Mouse (Mus musculus): ENCODE measurements around the gene Chd9. TPM values are rescaled to one million over a fixed set of nuclear protein-coding genes. Genes with fewer than 3 reads are reported as not detected.
A peak's percentile ranks its signal among the peaks of the same experiment; 100 is the strongest.
"Not testable (repeated sequence)": the region's sequence is repeated elsewhere in the genome, so short reads cannot be mapped to it uniquely, and the experiment has no call there.

Chd9 gene
- polyA plus RNA-seq, 1 experiment from 2014 or later = 101 TPM

DNA sequence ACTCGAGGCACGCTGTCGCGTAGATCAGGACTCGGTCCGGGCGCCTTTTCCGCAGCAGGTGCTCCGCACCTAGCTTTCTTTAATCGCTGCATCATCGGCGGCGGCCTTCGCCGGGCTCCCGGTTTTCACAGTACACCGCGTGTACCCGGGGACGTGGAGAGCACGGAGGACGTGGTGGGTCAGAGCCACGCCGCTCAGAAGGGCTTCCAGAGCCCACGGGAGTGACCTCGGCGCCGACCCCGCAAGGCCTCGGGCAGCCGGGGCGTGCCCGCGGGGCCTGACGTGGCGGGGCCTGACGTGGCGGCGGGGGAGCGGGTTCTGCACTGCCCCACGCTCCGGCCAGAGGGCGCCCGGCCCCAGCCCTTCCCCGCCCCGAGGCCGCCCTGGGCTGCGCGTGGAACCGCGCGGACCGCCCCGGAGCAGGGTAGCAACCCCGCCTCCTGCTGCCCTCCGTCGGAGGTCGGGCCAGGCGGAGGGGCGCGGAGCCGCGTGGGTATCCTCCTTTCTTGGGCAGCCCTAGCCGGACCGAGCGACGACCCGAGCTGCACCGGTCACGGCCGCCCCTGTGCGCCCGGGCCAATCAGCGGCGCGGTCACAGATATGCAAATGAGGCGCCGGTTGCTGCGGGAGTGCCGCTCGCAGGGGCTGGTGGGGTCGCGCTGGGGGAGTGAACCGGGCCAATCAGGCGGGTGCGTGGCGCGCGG, 79.8 kb downstream of the Chd9 start:
- Histone ChIP-seq H3K9me3 (ENCODE audit: control insufficient read depth, low read length) (no peaks in the 10 kb centered on the region), H3K4me1 (ENCODE audit: control insufficient read depth, insufficient read depth, low read depth, low read length) (peaks cover 5% of the 10 kb centered on the region; the same call in 1 of the 2 replicates), H3K36me3 (ENCODE audit: control insufficient read depth, insufficient read depth, low read length) (no peaks in the 10 kb centered on the region), H3K9ac (ENCODE audit: low read depth, low read length) (peak overlapping the region; percentile 81), H3K4me2 (ENCODE audit: low read length) (peak overlapping the region; percentile 68), H3K4me3 (ENCODE audit: low read length) (peak overlapping the region; percentile 79), H3K27ac (ENCODE audit: low read depth, low read length) (peak overlapping the region; percentile 88), H3K27me3 (replicated peaks; ENCODE audit: control insufficient read depth, insufficient read depth, low read length) (no peaks in the 10 kb centered on the region)
- ATAC-seq = peak; percentile 98
- 0% methylated on average over 50 of the region's 89 CpGs for WGBS

GRCm38 (mm10) chr8:90908580-90909471, 80.7 kb downstream of the Chd9 start:
- peaks cover 5% of the 10 kb centered on the region; the same call in 1 of the 2 replicates for H3K4me1 ChIP-seq (ENCODE audit: control insufficient read depth, insufficient read depth, low read depth, low read length)
- H3K9me3 ChIP-seq (ENCODE audit: control insufficient read depth, low read length) = no peaks in the 10 kb centered on the region
- peak overlapping the region; percentile 81 for H3K9ac ChIP-seq (ENCODE audit: low read depth, low read length)
- H3K4me3 ChIP-seq (ENCODE audit: low read length) = peak overlapping the region; percentile 79
- peak overlapping the region; percentile 88 for H3K27ac ChIP-seq (ENCODE audit: low read depth, low read length)
- WGBS = under 1% methylated on average over 37 of the region's 89 CpGs
- H3K4me2 ChIP-seq (ENCODE audit: low read length) = peak overlapping the region; percentile 68
- no peaks in the 10 kb centered on the region for H3K27me3 ChIP-seq (replicated peaks; ENCODE audit: control insufficient read depth, insufficient read depth, low read length)
- peak; percentile 53 for ATAC-seq
- H3K36me3 ChIP-seq (ENCODE audit: control insufficient read depth, insufficient read depth, low read length) = no peaks in the 10 kb centered on the region

GRCm38 (mm10) chr8:90923158-90923905, 95.2 kb downstream of the Chd9 start:
- H3K27me3 ChIP-seq (replicated peaks; ENCODE audit: control insufficient read depth, insufficient read depth, low read length) = no peaks in the 10 kb centered on the region
- ATAC-seq = no peak
- H3K27ac ChIP-seq (ENCODE audit: low read depth, low read length) = no peak overlapping the region
- H3K36me3 ChIP-seq (ENCODE audit: control insufficient read depth, insufficient read depth, low read length) = no peaks in the 10 kb centered on the region
- WGBS = 82% methylated on average over 3 of the region's 3 CpGs
- H3K4me1 ChIP-seq (ENCODE audit: control insufficient read depth, insufficient read depth, low read depth, low read length) = no peaks in the 10 kb centered on the region
- no peaks in the 10 kb centered on the region for H3K9me3 ChIP-seq (ENCODE audit: control insufficient read depth, low read length)
- no peak overlapping the region for H3K4me2 ChIP-seq (ENCODE audit: low read length)
- H3K4me3 ChIP-seq (ENCODE audit: low read length) = no peak overlapping the region
- no peak overlapping the region for H3K9ac ChIP-seq (ENCODE audit: low read depth, low read length)

DNA sequence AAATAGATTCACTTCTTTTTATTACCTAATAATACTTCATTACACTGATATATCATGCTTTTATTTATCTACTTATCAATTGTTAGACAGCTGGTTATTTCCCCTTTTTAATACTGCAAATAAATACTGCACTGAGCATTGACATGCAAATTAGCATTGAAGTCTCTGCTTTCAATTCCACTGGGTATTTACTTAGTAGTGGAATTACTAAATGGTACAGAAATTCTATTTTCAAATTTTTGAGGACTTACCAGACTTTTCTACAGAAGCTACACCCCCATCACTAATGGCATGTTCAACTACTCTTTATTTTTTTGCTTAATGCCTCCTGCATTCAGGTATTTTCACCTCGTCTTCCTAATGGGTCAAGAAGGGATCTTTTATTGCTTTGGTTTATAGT, 100.3 kb downstream of the Chd9 start:
- 82% methylated on average over 1 of the region's 1 CpGs for WGBS
- no peaks in the 10 kb centered on the region for H3K4me1 ChIP-seq (ENCODE audit: control insufficient read depth, insufficient read depth, low read depth, low read length)
- H3K27me3 ChIP-seq (replicated peaks; ENCODE audit: control insufficient read depth, insufficient read depth, low read length) = no peaks in the 10 kb centered on the region
- no peaks in the 10 kb centered on the region for H3K9me3 ChIP-seq (ENCODE audit: control insufficient read depth, low read length)
- H3K27ac ChIP-seq (ENCODE audit: low read depth, low read length) = no peak overlapping the region
- no peak for ATAC-seq
- H3K4me3 ChIP-seq (ENCODE audit: low read length) = no peak overlapping the region
- H3K9ac ChIP-seq (ENCODE audit: low read depth, low read length) = no peak overlapping the region
- H3K4me2 ChIP-seq (ENCODE audit: low read length) = no peak overlapping the region
- peaks cover 5% of the 10 kb centered on the region; the same call in 1 of the 2 replicates for H3K36me3 ChIP-seq (ENCODE audit: control insufficient read depth, insufficient read depth, low read length)

DNA sequence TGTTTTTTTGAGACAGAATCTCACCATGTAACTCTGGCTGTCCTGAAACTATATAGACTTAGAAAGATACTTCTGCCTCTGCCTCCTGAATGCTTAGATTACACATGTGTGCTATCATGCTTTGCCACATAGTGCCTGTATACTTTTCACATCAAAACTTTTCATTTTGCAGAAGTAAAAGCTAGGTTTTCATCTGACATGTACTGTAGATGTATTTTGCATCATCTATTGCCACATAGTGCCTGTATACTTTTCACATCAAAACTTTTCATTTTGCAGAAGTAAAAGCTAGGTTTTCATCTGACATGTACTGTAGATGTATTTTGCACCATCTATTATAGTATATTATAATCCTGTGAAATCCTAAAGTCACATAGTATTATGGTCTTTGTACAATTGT, 102.0 kb downstream of the Chd9 start:
- H3K9me3 ChIP-seq (ENCODE audit: control insufficient read depth, low read length); ATAC-seq; H3K4me1 ChIP-seq (ENCODE audit: control insufficient read depth, insufficient read depth, low read depth, low read length); H3K27me3 ChIP-seq (replicated peaks; ENCODE audit: control insufficient read depth, insufficient read depth, low read length); H3K27ac ChIP-seq (ENCODE audit: low read depth, low read length); H3K36me3 ChIP-seq (ENCODE audit: control insufficient read depth, insufficient read depth, low read length); H3K9ac ChIP-seq (ENCODE audit: low read depth, low read length); H3K4me3 ChIP-seq (ENCODE audit: low read length); H3K4me2 ChIP-seq (ENCODE audit: low read length): not testable (repeated sequence)

DNA sequence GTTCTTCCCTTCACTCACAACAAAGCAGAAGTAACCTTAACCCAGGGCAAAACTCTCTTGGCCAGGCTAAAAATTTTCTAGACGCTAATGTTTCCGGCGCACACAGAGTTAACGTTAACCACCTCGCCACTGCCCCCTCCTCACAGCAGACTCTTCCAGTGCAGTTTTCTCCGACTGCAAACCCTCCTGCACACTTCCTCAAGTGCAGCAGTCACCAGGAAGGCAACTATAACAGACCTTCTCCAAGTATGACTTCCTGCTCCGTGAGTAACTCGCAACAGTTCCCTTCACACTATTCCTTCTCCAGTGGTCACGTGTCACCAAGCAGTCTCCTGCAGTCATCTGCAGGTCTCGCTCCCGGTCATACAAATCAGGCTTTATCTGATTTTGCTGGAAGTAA, 104.8 kb downstream of the Chd9 start:
- Histone ChIP-seq H3K4me2 (ENCODE audit: low read length) (no peak overlapping the region), H3K27ac (ENCODE audit: low read depth, low read length) (no peak overlapping the region), H3K36me3 (ENCODE audit: control insufficient read depth, insufficient read depth, low read length) (peaks cover 7% of the 10 kb centered on the region; the same call in 1 of the 2 replicates), H3K9me3 (ENCODE audit: control insufficient read depth, low read length) (no peaks in the 10 kb centered on the region), H3K4me1 (ENCODE audit: control insufficient read depth, insufficient read depth, low read depth, low read length) (no peaks in the 10 kb centered on the region), H3K4me3 (ENCODE audit: low read length) (no peak overlapping the region), H3K27me3 (replicated peaks; ENCODE audit: control insufficient read depth, insufficient read depth, low read length) (no peaks in the 10 kb centered on the region), H3K9ac (ENCODE audit: low read depth, low read length) (no peak overlapping the region)
- ATAC-seq = no peak
- WGBS = 61% methylated on average over 11 of the region's 11 CpGs

GRCm38 (mm10) chr8:90934786-90935185, 106.6 kb downstream of the Chd9 start:
- H3K9ac ChIP-seq (ENCODE audit: low read depth, low read length) = no peak overlapping the region
- H3K27me3 ChIP-seq (replicated peaks; ENCODE audit: control insufficient read depth, insufficient read depth, low read length) = no peaks in the 10 kb centered on the region
- no peak overlapping the region for H3K4me3 ChIP-seq (ENCODE audit: low read length)
- WGBS = 83% methylated on average over 1 of the region's 1 CpGs
- no peak overlapping the region for H3K27ac ChIP-seq (ENCODE audit: low read depth, low read length)
- peaks cover 7% of the 10 kb centered on the region; the same call in 1 of the 2 replicates for H3K36me3 ChIP-seq (ENCODE audit: control insufficient read depth, insufficient read depth, low read length)
- no peak for ATAC-seq
- H3K4me1 ChIP-seq (ENCODE audit: control insufficient read depth, insufficient read depth, low read depth, low read length) = no peaks in the 10 kb centered on the region
- H3K9me3 ChIP-seq (ENCODE audit: control insufficient read depth, low read length) = no peaks in the 10 kb centered on the region
- H3K4me2 ChIP-seq (ENCODE audit: low read length) = no peak overlapping the region

DNA sequence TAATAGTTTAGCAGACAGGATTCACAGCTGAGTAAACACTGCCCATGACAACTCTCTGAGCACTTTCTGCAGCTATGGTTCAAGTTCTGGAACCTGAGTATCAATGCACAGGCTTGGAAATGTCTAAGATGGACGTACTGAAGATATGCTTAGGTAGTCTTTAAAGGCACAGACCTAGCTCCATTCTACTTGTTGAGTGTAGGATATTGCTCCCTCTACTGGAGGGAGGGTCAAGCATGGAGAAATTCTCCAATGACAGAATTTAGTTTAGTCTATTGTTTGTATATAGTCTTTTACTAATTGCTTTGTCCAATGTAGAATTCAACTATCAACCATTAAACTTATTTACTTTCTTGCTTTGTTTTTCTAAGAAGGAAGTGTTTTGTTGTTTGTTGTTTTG, 108.7 kb downstream of the Chd9 start:
- ATAC-seq = no peak
- H3K4me3 ChIP-seq (ENCODE audit: low read length) = no peak overlapping the region
- WGBS = 58% methylated on average over 1 of the region's 1 CpGs
- no peaks in the 10 kb centered on the region for H3K9me3 ChIP-seq (ENCODE audit: control insufficient read depth, low read length)
- H3K4me2 ChIP-seq (ENCODE audit: low read length) = no peak overlapping the region
- no peak overlapping the region for H3K9ac ChIP-seq (ENCODE audit: low read depth, low read length)
- no peak overlapping the region for H3K27ac ChIP-seq (ENCODE audit: low read depth, low read length)
- H3K4me1 ChIP-seq (ENCODE audit: control insufficient read depth, insufficient read depth, low read depth, low read length) = no peaks in the 10 kb centered on the region
- peaks cover 7% of the 10 kb centered on the region; the same call in 1 of the 2 replicates for H3K36me3 ChIP-seq (ENCODE audit: control insufficient read depth, insufficient read depth, low read length)
- no peaks in the 10 kb centered on the region for H3K27me3 ChIP-seq (replicated peaks; ENCODE audit: control insufficient read depth, insufficient read depth, low read length)
